Mouse (Mus musculus): ENCODE measurements around the gene Cadm4.

Cadm4 gene

GRCm38 (mm10) chr7:24533806-24534205 lies 52.0 kb downstream of the Cadm4 start:
- DNase-seq: no peak

- no peak for DNase-seq
These were observed 52.5 kb downstream of the Cadm4 start for GRCm38 (mm10) chr7:24534301-24534700.

GRCm38 (mm10) chr7:24537081-24537480 lies 55.3 kb downstream of the Cadm4 start:
- DNase-seq: no peak

- DNase-seq: no peak
These were observed 55.8 kb downstream of the Cadm4 start for GRCm38 (mm10) chr7:24537591-24537990.

GRCm38 (mm10) chr7:24538154-24538553 lies 56.3 kb downstream of the Cadm4 start:
- DNase-seq: no peak

- DNase-seq: no peak
These were observed 56.9 kb downstream of the Cadm4 start for GRCm38 (mm10) chr7:24538701-24539100.

GRCm38 (mm10) chr7:24539686-24540085 lies 57.9 kb downstream of the Cadm4 start:
- DNase-seq: no peak

GRCm38 (mm10) chr7:24544506-24544905 lies 62.7 kb downstream of the Cadm4 start:
- DNase-seq: no peak

- DNase-seq: peak; percentile 32
These were observed 64.3 kb downstream of the Cadm4 start, which contains the start of the genes Pinlyp and Xrcc1 for GRCm38 (mm10) chr7:24546068-24546614. Pinlyp (minus strand) TSS chr7:24546118. Xrcc1 (plus strand) TSS chr7:24546289.

GRCm38 (mm10) chr7:24546634-24547389 lies 65.0 kb downstream of the Cadm4 start:
- DNase-seq: peak; percentile 99

GRCm38 (mm10) chr7:24547534-24548036 lies 65.8 kb downstream of the Cadm4 start:
- no peak for DNase-seq

- no peak for DNase-seq
These were observed 70.3 kb downstream of the Cadm4 start for GRCm38 (mm10) chr7:24551985-24552759.

Measured in thymus, postnatal 4 days (tissue).